Mouse (Mus musculus): ENCODE results near the gene Tpt1.
A peak's percentile ranks its signal among the peaks of the same experiment; 100 is the strongest.

GRCm38 (mm10) chr14:75876320-75877043 is 31.6 kb downstream of the Tpt1 start:
- TF ChIP-seq CTCF (conservative IDR thresholded peaks at IDR 0.05; ENCODE audit: low read length) (peak; percentile 64), NANOG (IDR thresholded peaks at IDR 0.05; ENCODE audit: borderline replicate concordance, low read length) (no peak), POU5F1 (IDR thresholded peaks at IDR 0.05; ENCODE audit: borderline replicate concordance, low read length) (no peak)
